Mouse (Mus musculus) telencephalon, adult 2 months (tissue): Measurements from ENCODE around the gene Ankrd54.
"Not testable (repeated sequence)": the region's sequence is repeated elsewhere in the genome, so short reads cannot be mapped to it uniquely, and the experiment has no call there.

Experiments used
- DNase-seq: peaks from one replicate; pipeline ENCODE4 v3.0.0-alpha.2; 2011; ENCODE audit warnings: low read depth, low spot score

The Ankrd54 gene

GRCm38 (mm10) chr15:79013382-79013781, 49.3 kb downstream of the Ankrd54 start:
- no peak for DNase-seq

- no peak for DNase-seq
Measured at GRCm38 (mm10) chr15:79011550-79011949, 51.1 kb downstream of the Ankrd54 start.

- no peak for DNase-seq
Measured at GRCm38 (mm10) chr15:79009734-79010133, 53.0 kb downstream of the Ankrd54 start.

GRCm38 (mm10) chr15:79007836-79008235, 54.9 kb downstream of the Ankrd54 start:
- not testable (repeated sequence) for DNase-seq

- DNase-seq, result no peak
Measured at GRCm38 (mm10) chr15:79007059-79007458, 55.6 kb downstream of the Ankrd54 start.

- DNase-seq, result no peak
Measured at GRCm38 (mm10) chr15:79006638-79007037, 56.1 kb downstream of the Ankrd54 start.

GRCm38 (mm10) chr15:79005581-79005980, 57.1 kb downstream of the Ankrd54 start:
- DNase-seq, result no peak
